Mouse (Mus musculus): ENCODE measurements around the gene Unc13d.

DNA sequence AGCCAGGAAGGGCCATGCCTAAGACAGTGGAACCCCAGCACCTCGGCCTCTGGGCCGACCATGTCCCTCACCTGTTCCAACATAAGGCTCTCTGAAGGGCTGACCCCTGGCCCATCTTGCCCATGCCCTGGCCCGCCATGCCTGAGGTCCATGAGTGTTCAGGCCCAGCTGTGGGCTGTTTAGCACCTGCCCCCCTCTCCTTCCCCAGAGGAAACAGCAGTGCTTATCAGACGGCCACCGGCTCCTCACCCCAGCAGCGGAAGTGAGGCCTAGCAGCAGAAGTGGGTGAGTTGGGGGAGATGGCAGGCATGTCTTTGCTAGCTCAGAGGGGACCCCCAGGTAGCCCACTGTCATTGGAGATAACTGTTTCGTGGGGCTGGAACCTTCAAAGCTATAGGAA lies 925 bp downstream of the Unc13d start:
- TF ChIP-seq CTCF (conservative IDR thresholded peaks at IDR 0.05; ENCODE audit: insufficient read depth, insufficient read length, low read depth, low read length) (no peak), POLR2A (IDR thresholded peaks at IDR 0.05; ENCODE audit: low read depth, low read length) (no peak)
